Mouse (Mus musculus): ENCODE measurements around the gene Gm21637. TPM values are rescaled to one million over a fixed set of nuclear protein-coding genes. Genes with fewer than 3 reads are reported as not detected.
"Not testable (repeated sequence)": the region's sequence is repeated elsewhere in the genome, so short reads cannot be mapped to it uniquely, and the experiment has no call there.

Gene Gm21637
- not detected in 2 replicates for polyA plus RNA-seq (2015; fragmentation: Nextera tagmentation; extraction: Ambion mirVana)

DNA sequence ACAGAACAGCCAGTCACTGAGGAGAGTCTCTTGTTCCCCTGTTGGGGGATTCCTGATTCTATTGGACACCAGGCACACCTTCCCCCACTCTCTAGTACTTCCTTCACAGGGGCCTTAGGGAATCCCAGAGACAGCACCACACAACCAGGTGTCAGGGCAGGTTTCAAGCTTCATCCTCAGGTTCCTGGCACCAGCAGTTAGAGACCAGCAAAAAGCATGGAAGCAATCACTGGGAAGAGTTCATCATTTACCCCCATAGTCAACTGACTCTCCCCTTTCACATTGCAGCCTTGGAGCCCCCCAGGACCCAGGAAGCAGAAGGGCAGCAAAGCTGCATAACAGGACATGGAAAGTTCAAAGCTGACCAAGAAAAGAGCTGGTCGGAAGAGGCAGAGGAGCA is at the start of gene Gm21637:
Gm21637 (plus strand) TSS at position 301 of the 400 bp plus-strand sequence.
- H3K4me2 ChIP-seq (replicated peaks); H3K9ac ChIP-seq (replicated peaks); ATAC-seq (replicated peaks); H3K4me3 ChIP-seq; H3K4me1 ChIP-seq; H3K9me3 ChIP-seq; H3K36me3 ChIP-seq; H3K27me3 ChIP-seq; H3K27ac ChIP-seq (replicated peaks): not testable (repeated sequence)
- no CpG with 5 or more reads among the region's 1 CpGs for WGBS

Other genes starting within 250 kb of the Gm21637 start
- not detected in 2 replicates for gene Btbd35f25, start 244.9 kb upstream of the Gm21637 start, polyA plus RNA-seq (2015; fragmentation: Nextera tagmentation; extraction: Ambion mirVana)
- gene Btbd35f22, start 85.8 kb downstream of the Gm21637 start, polyA plus RNA-seq (2015; fragmentation: Nextera tagmentation; extraction: Ambion mirVana), result not detected in 2 replicates